Mouse (Mus musculus) CD8-positive naive resting alpha-beta T cell, adult 2 months (primary cell): Measurements from ENCODE around the gene Usp10.

ENCODE experiments used
- DNase-seq, 2 experiments: peaks; one replicate each; pipeline ENCODE4 v3.0.0; 2022; ENCODE audit warnings: low read depth in 2 of 2, low spot score in 2 of 2

Usp10 gene

GRCm38 (mm10) chr8:119914161-119914560 is 4.0 kb downstream of the Usp10 start:
- DNase-seq = no peak

GRCm38 (mm10) chr8:119915298-119915697 is 5.1 kb downstream of the Usp10 start:
- no peak for DNase-seq

- no peak for DNase-seq
Measured at GRCm38 (mm10) chr8:119916237-119916892, 6.2 kb downstream of the Usp10 start.

- DNase-seq = no peak
Measured at GRCm38 (mm10) chr8:119917415-119917814, 7.3 kb downstream of the Usp10 start.

GRCm38 (mm10) chr8:119918155-119918567 is 8.0 kb downstream of the Usp10 start:
- DNase-seq = no peak

GRCm38 (mm10) chr8:119923259-119923658 is 13.1 kb downstream of the Usp10 start:
- DNase-seq = no peak

- no peak for DNase-seq
Measured at GRCm38 (mm10) chr8:119925428-119925827, 15.3 kb downstream of the Usp10 start.

GRCm38 (mm10) chr8:119926474-119926873 is 16.3 kb downstream of the Usp10 start:
- DNase-seq = peak in 1 of 2 experiments; percentile 31

- peak in 1 of 2 experiments; percentile 25 for DNase-seq
Measured at GRCm38 (mm10) chr8:119927422-119928092, 17.4 kb downstream of the Usp10 start.

GRCm38 (mm10) chr8:119931317-119931716 is 21.2 kb downstream of the Usp10 start:
- DNase-seq = no peak

GRCm38 (mm10) chr8:119933681-119934080 is 23.5 kb downstream of the Usp10 start:
- no peak for DNase-seq

- DNase-seq = no peak
Measured at GRCm38 (mm10) chr8:119935541-119935940, 25.4 kb downstream of the Usp10 start.

- no peak for DNase-seq
Measured at GRCm38 (mm10) chr8:119938481-119938880, 28.3 kb downstream of the Usp10 start.

GRCm38 (mm10) chr8:119939336-119939735 is 29.2 kb downstream of the Usp10 start:
- DNase-seq = no peak

- no peak for DNase-seq
Measured at GRCm38 (mm10) chr8:119941471-119941870, 31.3 kb downstream of the Usp10 start.

GRCm38 (mm10) chr8:119943616-119944015 is 33.5 kb downstream of the Usp10 start:
- DNase-seq = no peak

- DNase-seq = peak; percentile 46 to 55
Measured at GRCm38 (mm10) chr8:119944096-119944811, 34.1 kb downstream of the Usp10 start.

GRCm38 (mm10) chr8:119946326-119946865 is 36.2 kb downstream of the Usp10 start:
- DNase-seq = peak; percentile 32 to 41

GRCm38 (mm10) chr8:119947653-119948052 is 37.5 kb downstream of the Usp10 start:
- DNase-seq = no peak

- DNase-seq = peak; percentile 4 to 11
Measured at GRCm38 (mm10) chr8:119948340-119948739, 38.2 kb downstream of the Usp10 start.

GRCm38 (mm10) chr8:119952282-119952681 is 42.1 kb downstream of the Usp10 start:
- no peak for DNase-seq

GRCm38 (mm10) chr8:119952747-119953146 is 42.6 kb downstream of the Usp10 start:
- DNase-seq = no peak
